Mouse (Mus musculus) MEL (cell line): ENCODE results near the gene Yipf1. TPM values are rescaled to one million over a fixed set of nuclear protein-coding genes. Genes with fewer than 3 reads are reported as not detected.

Source experiments
- DNase-seq: peaks from one replicate; pipeline ENCODE4 v3.0.0; 2011; ENCODE audit warnings: low read depth, low spot score
- H3K27ac ChIP-seq: 2 replicates; pipeline ENCODE4 v1.5.1; 2012; ENCODE audit warnings: low read depth, mild to moderate bottlenecking, control low read depth, low read length, moderate library complexity; ENCODE audit not compliant: control insufficient read depth
- H3K27me3 ChIP-seq, 2 experiments: fragments of 150-350 bp in 1 of 2; sonication (generic) in 1 of 2; 2 replicates each; pipeline ENCODE4 v1.6.1; 2012; ENCODE audit warnings: low read length in 2 of 2, mild to moderate bottlenecking in 2 of 2, improper control_type of control experiment in 1 of 2, moderate library complexity in 1 of 2; ENCODE audit not compliant: insufficient read depth in 2 of 2, control insufficient read depth in 1 of 2
- H3K36me3 ChIP-seq, 2 experiments: 2 replicates each; pipeline ENCODE4 v1.6.1; 2012 to 2014; ENCODE audit warnings: low read length in 2 of 2, improper control_type of control experiment in 1 of 2, inconsistent platforms in 1 of 2, mild to moderate bottlenecking in 1 of 2; ENCODE audit not compliant: insufficient read depth in 2 of 2, control insufficient read depth in 1 of 2
- H3K4me1 ChIP-seq, 2 experiments: fragments of 150-350 bp in 1 of 2; sonication (generic) in 1 of 2; 2 replicates each; pipeline ENCODE4 v1.6.1; 2012; ENCODE audit warnings: low read length in 2 of 2, improper control_type of control experiment in 1 of 2, mild to moderate bottlenecking in 1 of 2; ENCODE audit not compliant: insufficient read depth in 2 of 2, control insufficient read depth in 1 of 2
- H3K4me3 ChIP-seq, 2 experiments: fragments of 150-350 bp in 1 of 2; sonication (generic) in 1 of 2; 2 replicates each; pipeline ENCODE4 v1.5.1; 2012; ENCODE audit warnings: low read depth in 2 of 2, low read length in 2 of 2, mild to moderate bottlenecking in 2 of 2, moderate library complexity in 2 of 2, control low read depth in 1 of 2, improper control_type of control experiment in 1 of 2; ENCODE audit not compliant: control insufficient read depth in 1 of 2, insufficient read depth in 1 of 2
- H3K79me2 ChIP-seq: 2 replicates; pipeline ENCODE4 v1.6.1; 2012; ENCODE audit warnings: mild to moderate bottlenecking, low read length, moderate library complexity; ENCODE audit not compliant: control insufficient read depth, poor library complexity, insufficient read depth
- H3K9ac ChIP-seq: 2 replicates; pipeline ENCODE4 v1.6.1; 2012; ENCODE audit warnings: low read depth, mild to moderate bottlenecking, control low read depth, low read length, moderate library complexity; ENCODE audit not compliant: control insufficient read depth, poor library complexity, severe bottlenecking
- H3K9me3 ChIP-seq: fragments of 150-350 bp; sonication (generic); replicated peaks from 2 replicates; pipeline ENCODE4 v1.6.1; 2012; ENCODE audit warnings: mild to moderate bottlenecking, low read length, improper control_type of control experiment, moderate library complexity; ENCODE audit not compliant: insufficient read depth
- BHLHE40 ChIP-seq: IDR thresholded peaks from 2 replicates; pipeline ENCODE4 v1.6.1; 2012; ENCODE audit warnings: low read depth, mild to moderate bottlenecking, inconsistent platforms, low read length, improper control_type of control experiment, borderline replicate concordance
- E2F4 ChIP-seq: IDR thresholded peaks from 2 replicates; pipeline ENCODE4 v1.6.1; 2011; ENCODE audit warnings: low read depth, low read length, improper control_type of control experiment, borderline replicate concordance
- ELF1 ChIP-seq: IDR thresholded peaks from 2 replicates; pipeline ENCODE4 v1.6.1; 2014; ENCODE audit warnings: low read depth, mild to moderate bottlenecking, inconsistent platforms, low read length, improper control_type of control experiment, moderate library complexity
- ETS1 ChIP-seq: IDR thresholded peaks from 2 replicates; pipeline ENCODE4 v1.6.1; 2012; ENCODE audit warnings: low read depth, mild to moderate bottlenecking, inconsistent platforms, low read length, improper control_type of control experiment, moderate library complexity
- KAT2A ChIP-seq: conservative IDR thresholded peaks from 2 replicates; pipeline ENCODE4 v1.6.1; 2012; ENCODE audit warnings: low read depth, low read length, improper control_type of control experiment, inconsistent platforms
- MAZ ChIP-seq: IDR thresholded peaks from 2 replicates; pipeline ENCODE4 v1.6.1; 2012; ENCODE audit warnings: low read depth, mild to moderate bottlenecking, inconsistent platforms, low read length, improper control_type of control experiment
- MEF2A ChIP-seq: IDR thresholded peaks from 2 replicates; pipeline ENCODE4 v1.6.1; 2014; ENCODE audit warnings: low read depth, mild to moderate bottlenecking, inconsistent platforms, low read length, improper control_type of control experiment; ENCODE audit not compliant: poor library complexity, insufficient replicate concordance, severe bottlenecking; ENCODE audit errors: extremely low read depth
- MXI1 ChIP-seq: IDR thresholded peaks from 2 replicates; pipeline ENCODE4 v1.6.1; 2011; ENCODE audit warnings: mild to moderate bottlenecking, low read depth, low read length, improper control_type of control experiment
- NRF1 ChIP-seq: IDR thresholded peaks from 2 replicates; pipeline ENCODE4 v1.6.1; 2014; ENCODE audit warnings: low read depth, mild to moderate bottlenecking, inconsistent platforms, low read length, improper control_type of control experiment, moderate library complexity; ENCODE audit not compliant: poor library complexity, insufficient read depth, severe bottlenecking
- POLR2A ChIP-seq, 2 experiments: IDR thresholded peaks; 2 replicates each; pipeline ENCODE4 v1.6.1; 2011 to 2012; ENCODE audit warnings: low read length in 2 of 2, mild to moderate bottlenecking in 2 of 2, control low read depth in 1 of 2, improper control_type of control experiment in 1 of 2, low read depth in 1 of 2, moderate library complexity in 1 of 2; ENCODE audit not compliant: control insufficient read depth in 1 of 2, insufficient read depth in 1 of 2, poor library complexity in 1 of 2
- POLR2AphosphoS5 ChIP-seq: IDR thresholded peaks from 2 replicates; pipeline ENCODE4 v1.6.1; 2012; ENCODE audit warnings: low read depth, borderline replicate concordance, mild to moderate bottlenecking, inconsistent platforms, low read length, moderate library complexity, mixed read lengths
- RAD21 ChIP-seq: IDR thresholded peaks from 2 replicates; pipeline ENCODE4 v1.6.1; 2011; ENCODE audit warnings: mild to moderate bottlenecking, low read depth, low read length, improper control_type of control experiment
- UBTF ChIP-seq: IDR thresholded peaks from 2 replicates; pipeline ENCODE4 v1.6.1; 2012; ENCODE audit warnings: low read depth, mild to moderate bottlenecking, inconsistent platforms, low read length, improper control_type of control experiment, moderate library complexity, borderline replicate concordance; ENCODE audit not compliant: insufficient read depth
- USF1 ChIP-seq: IDR thresholded peaks from 2 replicates; pipeline ENCODE4 v1.6.1; 2014; ENCODE audit warnings: low read depth, mild to moderate bottlenecking, inconsistent platforms, low read length, improper control_type of control experiment, moderate library complexity
- USF2 ChIP-seq, 2 experiments: IDR thresholded peaks; 2 replicates each; pipeline ENCODE4 v1.6.1; 2011 to 2012; ENCODE audit warnings: improper control_type of control experiment in 2 of 2, low read length in 2 of 2, borderline replicate concordance in 1 of 2, inconsistent platforms in 1 of 2, low read depth in 1 of 2, mild to moderate bottlenecking in 1 of 2; ENCODE audit not compliant: insufficient read depth in 1 of 2
- ZKSCAN1 ChIP-seq: IDR thresholded peaks from 2 replicates; pipeline ENCODE4 v1.6.1; 2012; ENCODE audit warnings: low read depth, mild to moderate bottlenecking, inconsistent platforms, low read length, improper control_type of control experiment, moderate library complexity
- ZMIZ1 ChIP-seq: IDR thresholded peaks from 2 replicates; pipeline ENCODE4 v1.6.1; 2012; ENCODE audit warnings: low read depth, mild to moderate bottlenecking, inconsistent platforms, low read length, improper control_type of control experiment, moderate library complexity
- ZNF384 ChIP-seq: IDR thresholded peaks from 2 replicates; pipeline ENCODE4 v1.6.1; 2012; ENCODE audit warnings: low read depth, mild to moderate bottlenecking, inconsistent platforms, low read length, improper control_type of control experiment
- polyA plus RNA-seq, 2 experiments: library from polyadenylated mRNA; stranded (reverse) in 1 of 2; unstranded in 1 of 2; fragments of >175 nt in 1 of 2; fragments of >200 nt in 1 of 2; gene quantifications; 2 replicates each; pipeline versions ENCODE4 v1.2.1 to v1.2.4; 2012; ENCODE audit warnings: low replicate concordance in 2 of 2, low read depth in 1 of 2; ENCODE audit not compliant: insufficient read length in 2 of 2, insufficient read depth in 1 of 2, missing spikeins in 1 of 2
- total RNA-seq: library from RNA; depleted of rRNA; stranded (reverse); fragments of 300-350 nt; gene quantifications from 2 replicates; pipeline ENCODE4 v1.2.3, GENCODE M21; 2012

Yipf1 gene
- total and polyA plus RNA-seq, 3 experiments, result 40.6 to 549 (median 43.5) TPM

GRCm38 (mm10) chr4:107314479-107314805, 279 bp downstream of the Yipf1 start:
- peaks cover 0 to 3% of the 10 kb centered on the region in 2 experiments; a peak in 1 of 4 replicates for H3K4me1 ChIP-seq
- H3K9ac ChIP-seq, result peak overlapping the region; percentile 61
- no peaks in the 10 kb centered on the region for H3K79me2 ChIP-seq
- DNase-seq, result no peak
- TF ChIP-seq ELF1, result no peak
- peak; percentile 38; the same call in 1 of the 2 replicates for TF ChIP-seq ZMIZ1
- TF ChIP-seq ETS1, result no peak
- peak; percentile 29; the same call in 1 of the 2 replicates for TF ChIP-seq MXI1
- TF ChIP-seq E2F4, result 0 out of 2 replicates have a peak, but pooled peaks have one; percentile 14
- no peak for TF ChIP-seq UBTF
- 0 out of 2 replicates have a peak, but pooled peaks have one; percentile 14 for TF ChIP-seq MAZ
- TF ChIP-seq POLR2A (IDR thresholded peaks at IDR 0.05; ENCODE audit: control insufficient read depth in 1 of 2, insufficient read depth in 1 of 2, low read depth in 1 of 2, low read length in 2 of 2, poor library complexity in 1 of 2), result peak in 1 of 2 experiments; percentile 32; a peak in 1 of 4 replicates
- H3K4me3 ChIP-seq, result peak overlapping the region; percentile 73 to 86
- no peaks in the 10 kb centered on the region for H3K36me3 ChIP-seq
- no peaks in the 10 kb centered on the region for H3K9me3 ChIP-seq
- H3K27me3 ChIP-seq, result no peaks in the 10 kb centered on the region
- H3K27ac ChIP-seq, result no peak overlapping the region

- no peak overlapping the region for H3K9ac ChIP-seq
- H3K36me3 ChIP-seq, result peaks cover 0 to 2% of the 10 kb centered on the region in 2 experiments; a peak in 1 of 4 replicates
- no peaks in the 10 kb centered on the region for H3K79me2 ChIP-seq
- H3K4me1 ChIP-seq, result peaks cover 0 to 3% of the 10 kb centered on the region in 2 experiments; a peak in 1 of 4 replicates
- no peak for DNase-seq
- no peaks in the 10 kb centered on the region for H3K27me3 ChIP-seq
- no peaks in the 10 kb centered on the region for H3K9me3 ChIP-seq
- no peak overlapping the region for H3K4me3 ChIP-seq
- no peak overlapping the region for H3K27ac ChIP-seq
- TF ChIP-seq E2F4, result no peak
- no peak for TF ChIP-seq BHLHE40
- no peak for TF ChIP-seq RAD21
- TF ChIP-seq UBTF, result no peak
- TF ChIP-seq MEF2A, result no peak
- no peak for TF ChIP-seq USF1
- TF ChIP-seq ELF1, result no peak
- no peak for TF ChIP-seq ZNF384
- no peak for TF ChIP-seq POLR2AphosphoS5
- no peak for TF ChIP-seq POLR2A (IDR thresholded peaks at IDR 0.05; ENCODE audit: control insufficient read depth in 1 of 2, insufficient read depth in 1 of 2, low read depth in 1 of 2, low read length in 2 of 2, poor library complexity in 1 of 2)
- TF ChIP-seq USF2 (IDR thresholded peaks at IDR 0.05; ENCODE audit: borderline replicate concordance in 1 of 2, insufficient read depth in 1 of 2, low read depth in 1 of 2, low read length in 2 of 2), result no peak
- no peak for TF ChIP-seq NRF1
- no peak for TF ChIP-seq ZMIZ1
- no peak for TF ChIP-seq ZKSCAN1
- no peak for TF ChIP-seq KAT2A
- TF ChIP-seq, all 39 proteins: peak for 0
Measured at GRCm38 (mm10) chr4:107318646-107319045, 4.5 kb downstream of the Yipf1 start.
